Mouse (Mus musculus) forebrain, postnatal 0 days (tissue): Measurements from ENCODE around the gene Phldb1. TPM values are rescaled to one million over a fixed set of nuclear protein-coding genes. Genes with fewer than 3 reads are reported as not detected.

ENCODE experiments used
- ATAC-seq: fragments of 200-750 bp; cut with Nextera tagmentation; 2 replicates; pipeline ENCODE4 v1.8.0; 2017; ENCODE audit warnings: mild to moderate bottlenecking, moderate library complexity
- DNase-seq: peaks from one replicate; pipeline ENCODE4 v3.0.0-alpha.2; 2015
- H3K27ac ChIP-seq: fragments of 300-500 bp; sonication (generic); 2 replicates; pipeline ENCODE4 v1.5.1; 2014; ENCODE audit warnings: low read depth, mild to moderate bottlenecking, antibody characterized with exemption, low read length, moderate library complexity, mixed read lengths
- H3K27me3 ChIP-seq: fragments of 300-500 bp; sonication (generic); 2 replicates; pipeline ENCODE4 v1.6.1; 2014; ENCODE audit warnings: mild to moderate bottlenecking, low read length, mixed read lengths; ENCODE audit not compliant: insufficient read depth
- H3K36me3 ChIP-seq: fragments of 300-500 bp; sonication (generic); 2 replicates; pipeline ENCODE4 v1.6.1; 2014; ENCODE audit warnings: mild to moderate bottlenecking, moderate library complexity; ENCODE audit not compliant: insufficient read depth
- H3K4me1 ChIP-seq: fragments of 300-500 bp; sonication (generic); 2 replicates; pipeline ENCODE4 v1.6.1; 2014; ENCODE audit warnings: antibody characterized with exemption; ENCODE audit not compliant: insufficient read depth
- H3K4me2 ChIP-seq: fragments of 300-500 bp; sonication (generic); 2 replicates; pipeline ENCODE4 v1.6.1; 2014; ENCODE audit warnings: low read depth, mild to moderate bottlenecking, moderate library complexity
- H3K4me3 ChIP-seq: fragments of 300-500 bp; sonication (generic); 2 replicates; pipeline ENCODE4 v1.5.1; 2014; ENCODE audit warnings: low read depth, low read length, mixed read lengths
- H3K9ac ChIP-seq: fragments of 300-500 bp; sonication (generic); 2 replicates; pipeline ENCODE4 v1.6.1; 2014; ENCODE audit warnings: mild to moderate bottlenecking
- H3K9me3 ChIP-seq: fragments of 300-500 bp; sonication (generic); 2 replicates; pipeline ENCODE4 v1.6.1; 2016; ENCODE audit warnings: low read length
- CTCF ChIP-seq: sonication (generic); IDR thresholded peaks from 2 replicates; pipeline ENCODE4 v1.5.1; 2016; ENCODE audit warnings: antibody characterized with exemption, control low read depth, low read depth
- WGBS: fragments of 180-500 bp; shearing (Covaris S2); extraction: QIAGEN DNeasy Blood & Tissue Kit; methylation state at CpG from one replicate; pipeline ENCODE4 v1.1.7; 2014; 5-methylcytosine and 5-hydroxymethylcytosine counted together
- polyA plus RNA-seq: library from polyadenylated mRNA; unstranded; fragments of >200 nt; fragmentation: Nextera tagmentation; extraction: Ambion mirVana; gene quantifications from 2 replicates; pipeline ENCODE4 v1.2.1, GENCODE M21; 2015
- total RNA-seq: library from RNA; depleted of rRNA; stranded (reverse); fragments of >200 nt; gene quantifications from 2 replicates; pipeline ENCODE4 v1.2.3, GENCODE M21; 2014

Gene Phldb1
- total and polyA plus RNA-seq, 2 experiments from 2014 or later = 34.3 to 129 TPM

- Histone ChIP-seq H3K36me3 (peaks cover 57% of the 10 kb centered on the region), H3K4me1 (peaks cover 13% of the 10 kb centered on the region), H3K27ac (no peak overlapping the region), H3K4me2 (no peak overlapping the region), H3K9ac (no peak overlapping the region), H3K27me3 (no peaks in the 10 kb centered on the region), H3K4me3 (no peak overlapping the region), H3K9me3 (no peaks in the 10 kb centered on the region)
- no peak for TF ChIP-seq CTCF
- 86% methylated on average over 6 of the region's 6 CpGs for WGBS
- DNase-seq (no peak), ATAC-seq (no peak)
Observed at GRCm38 (mm10) chr9:44716997-44717821, 17.8 kb downstream of the Phldb1 start.

- no peak for TF ChIP-seq CTCF
- H3K4me3 ChIP-seq = no peak overlapping the region
- H3K4me2 ChIP-seq = no peak overlapping the region
- peaks cover 71% of the 10 kb centered on the region for H3K36me3 ChIP-seq
- ATAC-seq (no peak), DNase-seq (no peak)
- no peak overlapping the region for H3K27ac ChIP-seq
- H3K9ac ChIP-seq = no peak overlapping the region
- peaks cover 13% of the 10 kb centered on the region for H3K4me1 ChIP-seq
- no peaks in the 10 kb centered on the region for H3K9me3 ChIP-seq
- no peaks in the 10 kb centered on the region for H3K27me3 ChIP-seq
- 94% methylated on average over 29 of the region's 29 CpGs for WGBS
Observed at GRCm38 (mm10) chr9:44715705-44716362, 19.2 kb downstream of the Phldb1 start.

- Histone ChIP-seq H3K9me3 (no peaks in the 10 kb centered on the region), H3K9ac (no peak overlapping the region), H3K36me3 (peaks cover 77% of the 10 kb centered on the region), H3K4me3 (no peak overlapping the region), H3K4me1 (peaks cover 10% of the 10 kb centered on the region), H3K27ac (no peak overlapping the region), H3K27me3 (no peaks in the 10 kb centered on the region), H3K4me2 (no peak overlapping the region)
- TF ChIP-seq CTCF = no peak
- ATAC-seq = no peak
- WGBS = 81% methylated on average over 17 of the region's 17 CpGs
- no peak for DNase-seq
Observed at GRCm38 (mm10) chr9:44715109-44715508, 19.9 kb downstream of the Phldb1 start.

- H3K9me3 ChIP-seq = no peaks in the 10 kb centered on the region
- no peaks in the 10 kb centered on the region for H3K27me3 ChIP-seq
- no peak overlapping the region for H3K27ac ChIP-seq
- H3K4me2 ChIP-seq = no peak overlapping the region
- ATAC-seq (no peak), DNase-seq (no peak)
- H3K9ac ChIP-seq = no peak overlapping the region
- no peak overlapping the region for H3K4me3 ChIP-seq
- peaks cover 77% of the 10 kb centered on the region for H3K36me3 ChIP-seq
- WGBS = 76% methylated on average over 2 of the region's 2 CpGs
- no peak for TF ChIP-seq CTCF
- H3K4me1 ChIP-seq = no peaks in the 10 kb centered on the region
Observed at GRCm38 (mm10) chr9:44713574-44713973, 21.4 kb downstream of the Phldb1 start.

- H3K36me3 ChIP-seq = peaks cover 76% of the 10 kb centered on the region
- no peak overlapping the region for H3K4me2 ChIP-seq
- H3K9me3 ChIP-seq = no peaks in the 10 kb centered on the region
- ATAC-seq = no peak
- WGBS = 89% methylated on average over 6 of the region's 6 CpGs
- H3K27ac ChIP-seq = no peak overlapping the region
- H3K9ac ChIP-seq = no peak overlapping the region
- H3K27me3 ChIP-seq = no peaks in the 10 kb centered on the region
- TF ChIP-seq CTCF = no peak
- no peak for DNase-seq
- no peak overlapping the region for H3K4me3 ChIP-seq
- H3K4me1 ChIP-seq = no peaks in the 10 kb centered on the region; the same call in 1 of the 2 replicates
Observed at GRCm38 (mm10) chr9:44713080-44713479, 21.9 kb downstream of the Phldb1 start.

GRCm38 (mm10) chr9:44711602-44712001, 23.4 kb downstream of the Phldb1 start:
- H3K4me2 ChIP-seq = no peak overlapping the region
- WGBS = 67% methylated on average over 17 of the region's 17 CpGs
- no peak overlapping the region for H3K27ac ChIP-seq
- no peak overlapping the region for H3K9ac ChIP-seq
- peaks cover 76% of the 10 kb centered on the region for H3K36me3 ChIP-seq
- no peak for TF ChIP-seq CTCF
- no peaks in the 10 kb centered on the region; the same call in 1 of the 2 replicates for H3K4me1 ChIP-seq
- ATAC-seq (no peak), DNase-seq (no peak)
- no peaks in the 10 kb centered on the region for H3K27me3 ChIP-seq
- H3K9me3 ChIP-seq = no peaks in the 10 kb centered on the region
- H3K4me3 ChIP-seq = no peak overlapping the region

GRCm38 (mm10) chr9:44710213-44710612, 24.8 kb downstream of the Phldb1 start:
- DNase-seq (no peak), ATAC-seq (no peak)
- Histone ChIP-seq H3K36me3 (peaks cover 75% of the 10 kb centered on the region), H3K4me3 (no peak overlapping the region), H3K4me1 (no peaks in the 10 kb centered on the region; the same call in 1 of the 2 replicates), H3K9me3 (no peaks in the 10 kb centered on the region), H3K27ac (no peak overlapping the region), H3K4me2 (no peak overlapping the region), H3K9ac (no peak overlapping the region), H3K27me3 (no peaks in the 10 kb centered on the region)
- 68% methylated on average over 5 of the region's 5 CpGs for WGBS
- no peak for TF ChIP-seq CTCF
